Mouse (Mus musculus): Measurements from ENCODE around the gene Ccdc28b. TPM values are rescaled to one million over a fixed set of nuclear protein-coding genes. Genes with fewer than 3 reads are reported as not detected.

The Ccdc28b gene
- 10 to 100 TPM; 50.2 to 66.5 TPM for total RNA-seq (2023)

DNA sequence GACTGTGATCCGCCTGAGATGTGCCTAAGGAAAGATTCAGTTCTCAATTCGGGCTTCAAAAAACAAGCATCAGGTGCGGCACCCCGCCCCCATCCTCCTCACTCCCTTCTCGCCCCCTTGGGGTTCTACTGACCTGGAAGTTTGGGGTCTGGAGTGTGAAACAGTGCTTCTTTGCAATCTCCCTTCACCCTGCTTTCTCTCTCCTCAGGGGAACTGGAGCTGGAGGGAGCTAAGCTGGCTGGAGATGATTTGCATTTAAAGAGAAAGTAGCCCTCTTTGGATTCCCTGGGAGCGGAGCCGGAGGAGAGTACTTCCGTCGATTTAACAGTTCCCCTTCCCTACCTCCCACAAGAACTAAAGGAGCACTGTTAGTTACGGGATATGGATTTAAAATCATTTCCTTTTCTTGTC, at the start of gene Ccdc28b:
Gene Ccdc28b (minus strand): TSS at position 267 of the 411 bp plus-strand sequence.

GRCm38 (mm10) chr4:129672083-129672877, 48.5 kb upstream of the Ccdc28b start, which contains the start of gene Kpna6:
Gene Kpna6, minus strand, starts transcription at chr4:129672767.

DNA sequence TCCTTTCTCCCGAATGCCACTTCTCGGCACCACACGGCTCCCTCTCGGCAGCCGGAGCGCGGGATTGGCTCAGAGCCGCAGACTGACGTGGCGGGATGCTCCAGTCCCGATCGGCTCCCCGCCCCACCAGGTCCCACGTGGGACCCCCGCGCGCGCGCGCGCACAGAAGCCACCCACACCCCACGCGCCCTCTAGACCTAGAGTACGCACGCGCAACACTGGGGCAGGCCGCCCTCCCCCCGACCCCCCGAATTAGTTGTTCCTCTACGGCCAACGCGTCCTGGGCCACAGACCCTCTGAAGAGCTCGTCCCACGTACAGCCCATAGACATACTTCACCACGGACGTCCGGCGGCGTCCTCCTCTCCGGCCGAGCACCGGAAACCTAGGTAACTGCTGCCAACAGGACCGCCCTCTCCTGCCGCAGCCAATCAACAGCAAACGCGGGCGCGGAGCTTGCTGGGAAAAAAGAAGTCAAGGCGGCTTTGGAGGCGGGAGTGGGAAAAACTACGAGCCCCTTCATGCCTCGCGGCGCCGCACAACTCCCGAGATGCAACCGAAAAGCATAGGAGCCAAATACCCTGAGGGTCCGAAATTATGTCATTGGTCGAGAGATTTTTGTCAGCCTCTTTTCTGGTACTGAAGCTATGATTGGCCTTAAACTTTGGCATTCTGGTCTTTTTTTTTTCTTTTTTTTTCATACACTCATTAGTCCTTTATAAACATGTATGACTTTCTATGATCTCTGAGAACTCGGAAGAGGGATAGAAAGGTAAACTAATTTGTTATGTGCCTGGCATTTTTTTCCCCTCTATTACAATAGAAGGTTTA, 17.1 kb upstream of the Ccdc28b start, which contains the start of gene Txlna:
Gene Txlna (minus strand): TSS at position 428 of the 830 bp plus-strand sequence.

GRCm38 (mm10) chr4:129618786-129619691, 4.7 kb downstream of the Ccdc28b start, which contains the start of gene Iqcc:
Gene Iqcc, minus strand, starts transcription at chr4:129619099.

DNA sequence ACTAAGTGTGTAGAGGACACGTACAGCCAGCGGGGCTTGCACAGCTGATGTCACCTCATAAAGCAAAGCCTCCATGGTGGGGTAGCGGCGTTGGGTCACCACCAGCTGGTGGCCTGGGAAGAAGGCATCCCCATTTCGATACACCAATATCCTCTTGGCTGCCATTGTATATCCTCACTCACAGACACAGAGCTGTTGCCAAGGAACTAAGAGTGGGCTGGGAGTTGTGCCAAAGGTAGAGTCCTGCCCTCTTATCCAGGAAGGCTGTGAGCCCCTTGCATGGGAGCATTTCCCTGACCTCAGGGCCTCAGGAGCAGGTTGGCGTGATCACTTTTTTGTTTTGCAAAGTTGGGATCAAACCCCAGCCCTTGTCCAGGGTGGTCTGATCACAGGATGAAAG, 9.7 kb downstream of the Ccdc28b start, which contains the start of gene Dcdc2b:
Gene Dcdc2b (minus strand): TSS at position 165 of the 400 bp plus-strand sequence.

DNA sequence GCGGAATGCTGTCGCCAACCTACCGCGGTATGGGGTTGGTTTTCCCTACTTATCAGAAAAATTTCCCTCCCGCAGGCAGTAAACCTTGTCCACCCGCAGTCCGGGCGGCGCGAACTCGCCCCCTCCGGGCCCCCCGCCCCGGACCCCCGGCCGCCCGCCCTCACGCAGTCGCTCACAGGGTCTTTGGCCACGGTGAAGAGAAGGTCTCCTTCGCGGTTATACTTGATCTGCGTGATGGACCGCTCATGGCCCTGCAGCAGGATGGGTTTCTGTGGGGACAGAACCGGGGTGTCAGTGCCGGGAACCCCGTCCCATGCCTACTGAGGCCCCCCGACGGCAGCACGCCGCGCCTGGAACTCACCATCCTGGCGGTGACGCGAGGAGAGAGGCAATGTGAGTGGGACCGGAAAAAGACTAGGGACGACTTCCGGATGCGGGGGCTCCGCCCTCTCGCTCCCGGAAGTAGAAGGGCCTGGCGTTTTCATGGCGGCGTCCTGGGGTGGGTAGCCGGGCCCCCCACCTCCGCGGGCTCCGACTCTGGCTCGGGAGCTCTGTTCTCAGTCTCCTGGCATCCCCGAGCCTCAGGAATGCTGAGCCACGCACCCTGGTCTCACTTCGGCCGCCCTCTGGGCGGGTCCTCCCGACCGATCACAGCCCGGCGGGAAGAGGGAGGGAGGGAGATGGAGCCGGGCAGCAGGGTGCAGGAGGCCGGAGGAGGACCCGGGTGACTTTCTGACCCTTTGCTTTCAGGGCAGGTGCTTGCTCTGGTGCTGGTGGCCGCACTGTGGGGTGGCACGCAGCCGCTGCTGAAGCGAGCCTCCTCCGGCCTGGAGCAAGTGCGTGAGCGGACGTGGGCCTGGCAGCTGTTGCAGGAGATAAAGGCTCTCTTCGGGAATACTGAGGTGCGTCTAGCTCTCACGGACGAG, 23.3 kb downstream of the Ccdc28b start, which contains the start of the genes Eif3i and Tmem234:
Gene Eif3i (minus strand): TSS at position 416 of the 926 bp plus-strand sequence.
Gene Tmem234 (plus strand): TSS at position 436 of the 926 bp plus-strand sequence.

GRCm38 (mm10) chr4:129578466-129578865, 45.3 kb downstream of the Ccdc28b start, which contains the start of gene Fam167b:
Gene Fam167b, minus strand, starts transcription at chr4:129578549.

DNA sequence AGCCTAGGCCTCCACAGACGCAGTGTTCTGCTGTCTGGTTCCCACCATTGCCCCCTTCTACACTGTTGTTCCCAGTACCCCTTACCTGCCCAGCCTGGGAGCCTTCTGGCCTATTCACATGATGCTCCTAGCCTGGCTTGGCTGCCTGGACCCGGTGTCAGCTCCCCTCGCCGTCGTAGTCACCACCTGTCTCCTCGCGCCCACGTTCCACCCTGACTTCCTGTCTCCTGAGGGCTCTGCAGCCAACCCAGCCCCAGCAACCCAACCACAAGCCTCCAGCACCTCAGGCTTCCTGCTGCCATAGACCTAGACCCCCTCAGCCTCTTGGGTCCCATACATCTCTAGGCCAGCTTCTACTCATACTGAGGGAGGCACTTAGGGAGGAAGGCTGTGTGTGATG, 50.3 kb downstream of the Ccdc28b start, which contains the start of gene Lck:
Gene Lck (minus strand): TSS at position 212 of the 400 bp plus-strand sequence.

Other genes with a start within 250 kb of the Ccdc28b start
- 1 to 10 TPM; 1.2 TPM for gene Zbtb8a, start 245.8 kb downstream of the Ccdc28b start, total RNA-seq (2023)
- not detected for gene Zbtb8b, start 183.1 kb downstream of the Ccdc28b start, total RNA-seq (2023)
- 100 to 1,000 TPM in 1 of 2 experiments, 10 to 100 TPM in 1; 92.2 to 105 TPM for gene Bsdc1, start 162.4 kb downstream of the Ccdc28b start, total RNA-seq (2023)
- not detected for gene Tssk3, start 132.9 kb downstream of the Ccdc28b start, total RNA-seq (2023)
- gene Fam229a, start 132.8 kb downstream of the Ccdc28b start, total RNA-seq (2023) = 1 to 10 TPM in 1 of 2 experiments, not detected in 1; 1.0 TPM
- gene Marcksl1, start 110.4 kb downstream of the Ccdc28b start, total RNA-seq (2023) = 10 to 100 TPM; 64.6 to 74.8 TPM
- 10 to 100 TPM; 61.0 to 61.9 TPM for gene Hdac1, start 81.2 kb downstream of the Ccdc28b start, total RNA-seq (2023)
- 1 to 10 TPM; 2.2 to 2.5 TPM for gene Lck, start 50.3 kb downstream of the Ccdc28b start, total RNA-seq (2023)
- not detected for gene Fam167b, start 45.4 kb downstream of the Ccdc28b start, total RNA-seq (2023)
- gene Eif3i, start 23.3 kb downstream of the Ccdc28b start, total RNA-seq (2023) = 100 to 1,000 TPM; 108 TPM
- gene Tmem234, start 23.3 kb downstream of the Ccdc28b start, total RNA-seq (2023) = 100 to 1,000 TPM; 109 to 116 TPM
- 1 to 10 TPM in 1 of 2 experiments, not detected in 1; 1.9 TPM for gene Dcdc2b, start 9.7 kb downstream of the Ccdc28b start, total RNA-seq (2023)
- 1 to 10 TPM; 8.2 to 8.8 TPM for gene Iqcc, start 4.8 kb downstream of the Ccdc28b start, total RNA-seq (2023)
- 10 to 100 TPM; 52.9 to 65.8 TPM for gene Txlna, start 17.1 kb upstream of the Ccdc28b start, total RNA-seq (2023)
- 10 to 100 TPM; 33.9 to 35.2 TPM for gene Kpna6, start 48.8 kb upstream of the Ccdc28b start, total RNA-seq (2023)
- gene Tmem39b, start 72.9 kb upstream of the Ccdc28b start, total RNA-seq (2023) = 10 to 100 TPM; 11.5 to 18.2 TPM
- 10 to 100 TPM; 94.5 to 97.5 TPM for gene Khdrbs1, start 118.4 kb upstream of the Ccdc28b start, total RNA-seq (2023)
- 100 to 1,000 TPM; 332 to 393 TPM for gene Ptp4a2, start 187.3 kb upstream of the Ccdc28b start, total RNA-seq (2023)